Mouse (Mus musculus): ENCODE results near the gene Mprip. TPM values are rescaled to one million over a fixed set of nuclear protein-coding genes. Genes with fewer than 3 reads are reported as not detected.

The Mprip gene
- total RNA-seq, 2 experiments from 2014 or later, result 240 to 256 TPM

DNA sequence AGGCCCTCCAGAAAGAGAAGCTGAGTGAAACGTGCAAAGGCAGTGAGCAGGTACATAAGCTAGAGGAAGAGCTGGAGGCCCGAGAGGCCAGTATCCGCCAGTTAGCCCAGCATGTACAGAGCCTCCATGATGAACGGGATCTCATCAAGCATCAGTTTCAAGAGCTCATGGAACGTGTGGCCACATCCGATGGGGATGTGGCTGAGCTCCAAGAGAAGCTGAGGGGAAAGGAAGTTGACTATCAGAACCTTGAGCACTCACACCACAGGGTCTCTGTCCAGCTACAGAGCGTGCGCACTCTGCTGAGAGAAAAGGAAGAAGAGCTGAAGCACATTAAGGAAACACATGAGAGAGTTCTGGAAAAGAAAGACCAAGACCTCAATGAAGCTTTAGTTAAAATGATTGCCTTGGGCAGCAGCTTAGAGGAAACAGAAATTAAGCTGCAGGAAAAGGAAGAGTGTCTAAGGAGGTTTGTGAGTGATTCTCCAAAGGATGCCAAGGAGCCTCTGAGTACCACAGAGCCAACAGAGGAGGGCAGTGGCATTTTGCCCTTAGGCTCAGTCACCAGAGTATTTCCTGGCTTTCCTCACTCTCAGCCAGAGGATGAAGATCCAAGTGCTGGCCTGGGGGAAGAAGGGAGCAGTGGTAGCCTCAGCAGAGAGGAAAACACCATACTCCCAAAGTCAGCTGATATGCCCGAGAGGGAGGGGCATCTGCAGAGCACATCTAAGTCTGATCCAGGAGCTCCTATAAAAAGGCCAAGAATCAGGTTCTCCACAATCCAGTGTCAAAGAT lies 97.3 kb downstream of the Mprip start:
- no peak for DNase-seq (ENCODE audit: low spot score in 2 of 2)

GRCm38 (mm10) chr11:59759178-59759577 lies 98.1 kb downstream of the Mprip start:
- peak; percentile 53 to 62 for DNase-seq (ENCODE audit: low spot score in 2 of 2)

DNA sequence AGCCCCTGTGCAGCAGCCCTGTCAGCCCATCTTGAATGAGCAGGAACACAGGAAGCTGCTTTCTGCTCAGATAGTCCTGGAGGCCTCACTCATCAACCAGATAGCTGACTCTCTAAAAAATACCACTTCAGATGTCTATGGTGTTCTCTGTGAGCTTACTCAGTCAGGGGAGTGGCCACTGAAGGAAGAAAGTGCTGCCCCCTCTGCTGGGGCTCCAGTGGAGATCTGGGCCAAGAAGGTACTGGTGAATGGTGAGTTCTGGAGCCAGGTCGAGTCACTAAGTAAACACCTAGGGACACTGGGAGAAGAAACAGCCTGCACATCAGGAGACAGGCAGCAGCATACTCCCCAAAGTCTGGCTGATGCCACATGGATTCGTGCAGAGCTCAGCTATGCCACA lies 98.5 kb downstream of the Mprip start:
- DNase-seq (ENCODE audit: low spot score in 2 of 2), result no peak

GRCm38 (mm10) chr11:59760796-59761195 lies 99.7 kb downstream of the Mprip start:
- no peak for DNase-seq (ENCODE audit: low spot score in 2 of 2)

- no peak for DNase-seq (ENCODE audit: low spot score in 2 of 2)
Measured at GRCm38 (mm10) chr11:59769307-59769706, 108.2 kb downstream of the Mprip start.

DNA sequence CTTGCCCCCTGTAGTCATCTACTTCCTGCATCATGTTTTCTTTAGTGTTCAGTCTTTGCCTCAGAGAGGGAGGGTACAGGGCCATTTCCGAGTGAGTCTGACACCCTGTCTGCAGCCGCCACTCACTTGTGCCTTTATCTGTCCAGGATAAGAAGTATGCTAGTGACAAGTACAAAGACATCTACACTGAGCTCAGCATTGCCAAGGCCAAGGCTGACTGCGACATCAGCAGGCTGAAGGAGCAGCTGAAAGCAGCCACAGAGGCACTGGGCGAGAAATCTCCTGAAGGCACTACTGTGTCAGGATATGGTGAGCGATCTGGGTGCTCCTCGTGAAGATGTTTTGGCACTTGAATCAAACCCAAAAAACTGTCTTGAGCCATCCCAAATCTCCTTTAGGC lies 108.6 kb downstream of the Mprip start:
- DNase-seq (ENCODE audit: low spot score in 2 of 2), result no peak

DNA sequence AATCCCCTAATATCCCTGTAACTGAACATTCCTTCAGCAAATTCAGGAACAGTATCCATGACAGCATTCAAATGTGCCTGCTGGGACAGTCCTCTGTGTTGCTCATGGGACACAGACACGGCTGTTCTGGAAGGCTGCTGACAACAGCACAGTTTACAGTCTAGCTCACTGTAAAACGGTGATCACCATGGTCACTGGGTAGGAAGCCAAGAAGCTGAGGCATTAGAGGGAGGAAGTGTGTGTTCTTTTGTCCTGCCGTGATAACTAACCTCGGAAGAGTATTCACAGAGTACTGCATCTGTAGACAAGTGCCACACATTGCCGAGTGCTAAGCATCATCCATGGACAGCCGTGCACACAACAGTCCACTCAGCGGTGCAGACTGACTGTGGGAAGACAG lies 109.6 kb downstream of the Mprip start:
- DNase-seq (ENCODE audit: low spot score in 2 of 2), result no peak

DNA sequence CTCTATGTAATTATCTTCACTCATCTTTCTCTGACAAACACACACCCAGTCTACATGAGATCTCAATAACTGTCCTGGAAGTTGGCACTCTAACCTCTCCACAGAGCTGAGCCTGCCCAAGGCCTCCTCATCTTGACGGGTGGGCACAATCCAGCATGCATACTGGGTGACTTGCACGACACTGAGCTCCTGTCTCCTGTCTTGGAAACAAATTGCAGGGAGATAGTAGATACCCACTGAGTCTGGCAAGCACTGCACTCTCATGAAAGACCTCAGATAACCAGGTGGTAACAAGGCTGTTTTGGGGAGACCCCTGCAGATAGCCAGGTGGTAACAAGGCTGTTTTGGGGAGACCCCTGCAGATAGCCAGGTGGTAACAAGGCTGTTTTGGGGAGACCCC lies 111.2 kb downstream of the Mprip start:
- no peak for DNase-seq (ENCODE audit: low spot score in 2 of 2)

DNA sequence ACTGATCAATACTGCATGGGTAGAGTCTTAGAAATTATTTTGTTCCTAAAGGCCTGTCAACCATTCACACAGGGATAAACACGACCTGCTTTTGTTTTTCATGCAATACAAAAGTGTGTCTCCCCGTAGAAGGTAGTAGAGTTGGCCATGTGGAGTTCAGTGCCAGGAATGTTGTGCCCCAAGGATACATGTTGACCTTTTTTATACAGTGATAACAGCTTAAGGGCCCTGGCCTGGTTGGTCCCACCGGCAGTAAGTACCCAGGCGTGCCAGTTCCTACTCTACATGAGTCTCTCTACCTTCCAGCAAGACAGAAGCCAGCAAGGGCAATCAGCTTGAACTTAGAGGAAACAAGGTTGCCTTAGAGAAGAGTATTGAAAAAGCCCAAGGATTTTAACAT lies 111.8 kb downstream of the Mprip start:
- no peak for DNase-seq (ENCODE audit: low spot score in 2 of 2)

GRCm38 (mm10) chr11:59774522-59774921 lies 113.4 kb downstream of the Mprip start:
- no peak for DNase-seq (ENCODE audit: low spot score in 2 of 2)

- DNase-seq (ENCODE audit: low spot score in 2 of 2), result no peak
Measured at GRCm38 (mm10) chr11:59775435-59776148, 114.5 kb downstream of the Mprip start.

DNA sequence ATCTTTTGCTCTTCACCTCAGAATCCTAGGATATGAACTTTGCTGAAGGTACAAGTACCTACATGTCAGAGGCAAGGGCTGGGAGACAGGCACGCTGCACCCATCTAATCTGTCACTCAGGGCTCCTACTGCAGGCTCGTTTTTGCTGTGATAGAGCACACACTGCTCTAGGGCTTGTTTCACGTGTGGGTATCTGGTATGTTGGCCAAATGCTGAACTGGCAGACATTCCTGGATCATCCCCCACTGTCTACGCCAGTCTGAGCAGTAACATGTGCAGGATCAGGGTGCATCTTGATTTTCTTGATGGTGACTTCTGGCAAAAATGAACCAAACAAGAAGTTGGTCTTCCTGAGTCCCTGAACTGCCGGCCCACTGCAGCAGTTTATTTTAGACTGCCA lies 116.2 kb downstream of the Mprip start:
- peak in 1 of 2 experiments; percentile 43 for DNase-seq (ENCODE audit: low spot score in 2 of 2)

DNA sequence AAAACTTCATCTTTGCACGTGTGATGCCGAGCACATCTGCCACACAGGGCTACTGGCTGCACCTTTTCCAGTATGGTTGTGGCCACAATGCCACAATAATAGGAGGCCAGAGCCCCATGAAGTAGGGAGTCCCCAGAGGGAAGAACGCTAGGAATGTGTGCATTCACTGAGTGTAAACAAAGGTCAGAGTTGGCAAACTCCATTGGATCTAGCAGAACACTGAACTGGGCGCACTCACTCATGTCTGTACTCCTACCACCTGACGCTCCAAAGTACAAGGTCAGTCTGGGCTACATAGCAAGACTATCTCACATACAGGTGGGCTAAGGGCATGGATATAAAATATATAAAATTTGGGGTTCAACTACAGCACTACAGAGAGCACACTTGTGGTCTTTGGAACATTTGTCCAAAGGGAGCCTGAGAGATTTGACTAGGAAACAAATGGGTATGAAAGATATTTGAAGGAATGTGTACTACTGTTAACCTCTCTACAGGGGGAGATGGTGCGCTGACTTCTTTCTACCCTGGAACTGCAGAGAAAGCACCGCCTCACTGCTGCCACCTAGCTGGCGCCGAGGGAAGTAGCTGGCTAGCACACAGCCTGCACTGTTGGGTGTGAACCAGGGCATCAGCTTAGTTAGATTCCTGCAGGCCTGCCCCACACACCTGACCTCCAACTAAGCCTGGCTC lies 117.2 kb downstream of the Mprip start:
- DNase-seq (ENCODE audit: low spot score in 2 of 2), result peak; percentile 83 to 86

GRCm38 (mm10) chr11:59778874-59779223 lies 117.7 kb downstream of the Mprip start:
- DNase-seq (ENCODE audit: low spot score in 2 of 2), result no peak

DNA sequence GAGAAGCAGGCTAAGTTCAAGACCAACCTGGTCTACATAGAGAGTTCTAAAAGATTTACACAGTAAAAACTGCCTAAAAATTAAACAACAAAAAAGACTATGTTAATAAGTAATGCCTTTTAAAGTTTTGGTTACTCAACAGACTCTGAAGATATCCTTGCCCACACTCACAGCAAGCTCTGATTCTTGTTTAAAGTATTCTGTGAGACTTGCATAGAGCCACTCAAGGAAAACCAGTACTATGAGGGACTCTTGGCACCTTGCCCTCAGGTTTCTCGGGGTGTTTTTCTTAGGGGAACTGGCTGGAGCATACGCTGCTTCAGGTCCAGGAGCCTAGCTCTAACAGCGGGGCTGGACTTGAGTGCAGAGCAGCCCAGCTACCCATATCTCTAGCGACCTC lies 118.3 kb downstream of the Mprip start:
- no peak for DNase-seq (ENCODE audit: low spot score in 2 of 2)

- DNase-seq (ENCODE audit: low spot score in 2 of 2), result no peak
Measured at GRCm38 (mm10) chr11:59780241-59780640, 119.1 kb downstream of the Mprip start.

GRCm38 (mm10) chr11:59782091-59782590 lies 121.0 kb downstream of the Mprip start:
- no peak for DNase-seq (ENCODE audit: low spot score in 2 of 2)

- DNase-seq (ENCODE audit: low spot score in 2 of 2), result no peak
Measured at GRCm38 (mm10) chr11:59783591-59783990, 122.5 kb downstream of the Mprip start.

GRCm38 (mm10) chr11:59786444-59787198 lies 125.5 kb downstream of the Mprip start:
- DNase-seq (ENCODE audit: low spot score in 2 of 2), result no peak

GRCm38 (mm10) chr11:59787199-59787781 lies 126.2 kb downstream of the Mprip start, which contains the start of gene Pld6:
Pld6 (minus strand) TSS chr11:59787645.
- DNase-seq (ENCODE audit: low spot score in 2 of 2), result peak; percentile 33 to 52

GRCm38 (mm10) chr11:59789311-59789710 lies 128.2 kb downstream of the Mprip start:
- DNase-seq (ENCODE audit: low spot score in 2 of 2), result no peak

All from layer of hippocampus, postnatal 10 days (tissue).